Mouse (Mus musculus) limb, embryonic 10.5 days (tissue): ENCODE data around the gene Map3k10. TPM values are rescaled to one million over a fixed set of nuclear protein-coding genes. Genes with fewer than 3 reads are reported as not detected.

ENCODE experiments used
- DNase-seq: peaks from one replicate; pipeline ENCODE4 v3.0.0-alpha.2; 2017; ENCODE audit warnings: low spot score
- H3K27ac ChIP-seq: fragments of 300-500 bp; sonication (generic); 2 replicates; pipeline ENCODE4 v1.5.1; 2016; ENCODE audit warnings: mild to moderate bottlenecking
- H3K27me3 ChIP-seq: fragments of 300-500 bp; sonication (generic); 2 replicates; pipeline ENCODE4 v1.6.1; 2016; ENCODE audit warnings: low read depth, mild to moderate bottlenecking; ENCODE audit not compliant: poor library complexity, severe bottlenecking
- H3K36me3 ChIP-seq: fragments of 300-500 bp; sonication (generic); 2 replicates; pipeline ENCODE4 v1.6.1; 2016; ENCODE audit warnings: mild to moderate bottlenecking, moderate library complexity
- H3K4me1 ChIP-seq: fragments of 300-500 bp; sonication (generic); 2 replicates; pipeline ENCODE4 v1.6.1; 2016
- H3K4me3 ChIP-seq: fragments of 300-500 bp; sonication (generic); 2 replicates; pipeline ENCODE4 v1.5.1; 2016; ENCODE audit warnings: mild to moderate bottlenecking, moderate library complexity
- H3K9me3 ChIP-seq: fragments of 300-500 bp; sonication (generic); replicated peaks from 2 replicates; pipeline ENCODE4 v1.6.1; 2016; ENCODE audit warnings: mild to moderate bottlenecking
- WGBS: fragments of 180-500 bp; shearing (Covaris S2); methylation state at CpG from one replicate; pipeline ENCODE4 v1.1.7; 2016; 5-methylcytosine and 5-hydroxymethylcytosine counted together
- polyA plus RNA-seq: library from polyadenylated mRNA; unstranded; fragments of >200 nt; fragmentation: Nextera tagmentation; extraction: Ambion mirVana; gene quantifications from 2 replicates; pipeline ENCODE4 v1.2.1, GENCODE M21; 2016

Gene Map3k10
- polyA plus RNA-seq, 1 experiment from 2014 or later, result 12.3 TPM

GRCm38 (mm10) chr7:27613751-27614499 is 60.5 kb downstream of the Map3k10 start:
- WGBS, result 93% methylated on average over 8 of the region's 8 CpGs
- H3K27me3 ChIP-seq, result no peaks in the 10 kb centered on the region
- no peaks in the 10 kb centered on the region for H3K9me3 ChIP-seq
- no peak overlapping the region for H3K4me3 ChIP-seq
- H3K27ac ChIP-seq, result no peak overlapping the region
- no peaks in the 10 kb centered on the region for H3K4me1 ChIP-seq
- H3K36me3 ChIP-seq, result peaks cover 59% of the 10 kb centered on the region
- no peak for DNase-seq

GRCm38 (mm10) chr7:27612940-27613339 is 61.5 kb downstream of the Map3k10 start:
- H3K36me3 ChIP-seq, result peaks cover 58% of the 10 kb centered on the region
- H3K4me1 ChIP-seq, result no peaks in the 10 kb centered on the region
- no peaks in the 10 kb centered on the region for H3K27me3 ChIP-seq
- H3K27ac ChIP-seq, result no peak overlapping the region
- no peak for DNase-seq
- 93% methylated on average over 4 of the region's 4 CpGs for WGBS
- H3K9me3 ChIP-seq, result no peaks in the 10 kb centered on the region
- no peak overlapping the region for H3K4me3 ChIP-seq

GRCm38 (mm10) chr7:27610871-27611270 is 63.5 kb downstream of the Map3k10 start:
- 90% methylated on average over 5 of the region's 5 CpGs for WGBS
- peaks cover 19% of the 10 kb centered on the region for H3K4me1 ChIP-seq
- no peak overlapping the region for H3K27ac ChIP-seq
- no peaks in the 10 kb centered on the region for H3K9me3 ChIP-seq
- no peak for DNase-seq
- H3K4me3 ChIP-seq, result no peak overlapping the region
- peaks cover 44% of the 10 kb centered on the region for H3K36me3 ChIP-seq
- no peaks in the 10 kb centered on the region for H3K27me3 ChIP-seq

GRCm38 (mm10) chr7:27610370-27610769 is 64.0 kb downstream of the Map3k10 start:
- H3K4me3 ChIP-seq, result no peak overlapping the region
- no peak for DNase-seq
- 97% methylated on average over 3 of the region's 3 CpGs for WGBS
- no peaks in the 10 kb centered on the region for H3K27me3 ChIP-seq
- H3K4me1 ChIP-seq, result peaks cover 24% of the 10 kb centered on the region
- no peaks in the 10 kb centered on the region for H3K9me3 ChIP-seq
- H3K36me3 ChIP-seq, result peaks cover 41% of the 10 kb centered on the region
- no peak overlapping the region for H3K27ac ChIP-seq

- no peak overlapping the region for H3K27ac ChIP-seq
- no peak for DNase-seq
- H3K36me3 ChIP-seq, result peaks cover 41% of the 10 kb centered on the region
- H3K4me1 ChIP-seq, result peaks cover 29% of the 10 kb centered on the region
- H3K9me3 ChIP-seq, result no peaks in the 10 kb centered on the region
- H3K4me3 ChIP-seq, result no peak overlapping the region
- WGBS, result 90% methylated on average over 2 of the region's 2 CpGs
- H3K27me3 ChIP-seq, result no peaks in the 10 kb centered on the region
Observed at GRCm38 (mm10) chr7:27609688-27610087, 64.7 kb downstream of the Map3k10 start.

- DNase-seq, result no peak
- Histone ChIP-seq H3K27me3 (no peaks in the 10 kb centered on the region), H3K9me3 (no peaks in the 10 kb centered on the region), H3K27ac (no peak overlapping the region), H3K4me3 (no peak overlapping the region), H3K4me1 (peaks cover 32% of the 10 kb centered on the region), H3K36me3 (peaks cover 41% of the 10 kb centered on the region)
- WGBS, result 93% methylated on average over 4 of the region's 4 CpGs
Observed at GRCm38 (mm10) chr7:27609285-27609684, 65.1 kb downstream of the Map3k10 start.

GRCm38 (mm10) chr7:27608130-27608529 is 66.3 kb downstream of the Map3k10 start:
- Histone ChIP-seq H3K4me1 (peaks cover 32% of the 10 kb centered on the region), H3K36me3 (peaks cover 43% of the 10 kb centered on the region), H3K27ac (no peak overlapping the region), H3K27me3 (no peaks in the 10 kb centered on the region), H3K9me3 (no peaks in the 10 kb centered on the region), H3K4me3 (no peak overlapping the region)
- no peak for DNase-seq
- 96% methylated on average over 3 of the region's 3 CpGs for WGBS

- WGBS, result 61% methylated on average over 5 of the region's 5 CpGs
- H3K4me3 ChIP-seq, result no peak overlapping the region
Observed at GRCm38 (mm10) chr7:27607580-27607979, 66.8 kb downstream of the Map3k10 start.

GRCm38 (mm10) chr7:27606481-27607254 is 67.7 kb downstream of the Map3k10 start:
- Histone ChIP-seq H3K27ac (peak overlapping the region; percentile 64), H3K9me3 (no peaks in the 10 kb centered on the region), H3K36me3 (peaks cover 44% of the 10 kb centered on the region), H3K4me1 (peaks cover 32% of the 10 kb centered on the region), H3K27me3 (no peaks in the 10 kb centered on the region), H3K4me3 (0 out of 2 replicates have a peak overlapping the region, but pooled peaks have one; percentile 4)
- 57% methylated on average over 10 of the region's 10 CpGs for WGBS
- DNase-seq, result no peak

More at GRCm38 (mm10) chr7:27607580-27607979, 66.8 kb downstream of the Map3k10 start:
- H3K27ac ChIP-seq, result peak overlapping the region; percentile 64; the same call in 1 of the 2 replicates
- H3K9me3 ChIP-seq, result no peaks in the 10 kb centered on the region
- H3K36me3 ChIP-seq, result peaks cover 44% of the 10 kb centered on the region
- DNase-seq, result no peak
- H3K4me1 ChIP-seq, result peaks cover 32% of the 10 kb centered on the region
- no peaks in the 10 kb centered on the region for H3K27me3 ChIP-seq

Other genes with a start within 250 kb of the Map3k10 start
- gene Sptbn4, start 226.9 kb downstream of the Map3k10 start, polyA plus RNA-seq, result 0.15 and 0.19 TPM in 2 replicates
- gene Blvrb, start 226.6 kb downstream of the Map3k10 start, polyA plus RNA-seq, result 33.3 and 34.9 TPM in 2 replicates
- 20.1 and 29.7 TPM in 2 replicates for gene Sertad3, start 200.8 kb downstream of the Map3k10 start, polyA plus RNA-seq
- 25.0 and 29.8 TPM in 2 replicates for gene Sertad1, start 187.7 kb downstream of the Map3k10 start, polyA plus RNA-seq
- gene Prx, start 175.3 kb downstream of the Map3k10 start, polyA plus RNA-seq, result 3.5 and 4.3 TPM in 2 replicates
- 0.54 and 0.79 TPM in 2 replicates for gene Hipk4, start 151.3 kb downstream of the Map3k10 start, polyA plus RNA-seq
- gene Pld3, start 121.4 kb downstream of the Map3k10 start, polyA plus RNA-seq, result 31.6 and 49.5 TPM in 2 replicates
- 40.8 and 41.2 TPM in 2 replicates for gene 2310022A10Rik, start 121.4 kb downstream of the Map3k10 start, polyA plus RNA-seq
- 91.3 and 95.0 TPM in 2 replicates for gene Akt2, start 83.0 kb downstream of the Map3k10 start, polyA plus RNA-seq
- 0.23 TPM in 1 of 2 replicates, not detected in the other for gene Ttc9b, start 20.7 kb downstream of the Map3k10 start, polyA plus RNA-seq
- gene Zfp607b, start 14.7 kb upstream of the Map3k10 start, polyA plus RNA-seq, result 2.5 and 3.3 TPM in 2 replicates
- 38.2 and 49.5 TPM in 2 replicates for gene Zfp60, start 56.8 kb upstream of the Map3k10 start, polyA plus RNA-seq
- gene Zfp626, start 132.6 kb upstream of the Map3k10 start, polyA plus RNA-seq, result 1.7 and 1.9 TPM in 2 replicates
- gene Zfp59, start 164.0 kb upstream of the Map3k10 start, polyA plus RNA-seq, result 8.6 and 11.0 TPM in 2 replicates
- gene Zfp607a, start 182.9 kb upstream of the Map3k10 start, polyA plus RNA-seq, result 3.6 and 3.9 TPM in 2 replicates